Mouse (Mus musculus) bone marrow macrophage, adult 2 months (primary cell): ENCODE measurements around the gene Prkca.

Source experiments
- CTCF ChIP-seq: IDR thresholded peaks from 2 replicates; pipeline ENCODE4 v1.5.1; 2012; ENCODE audit warnings: low read depth, mild to moderate bottlenecking, low read length, moderate library complexity
- POLR2A ChIP-seq: IDR thresholded peaks from 2 replicates; pipeline ENCODE4 v1.6.1; 2012; ENCODE audit warnings: mild to moderate bottlenecking, low read depth, low read length, borderline replicate concordance

DNA sequence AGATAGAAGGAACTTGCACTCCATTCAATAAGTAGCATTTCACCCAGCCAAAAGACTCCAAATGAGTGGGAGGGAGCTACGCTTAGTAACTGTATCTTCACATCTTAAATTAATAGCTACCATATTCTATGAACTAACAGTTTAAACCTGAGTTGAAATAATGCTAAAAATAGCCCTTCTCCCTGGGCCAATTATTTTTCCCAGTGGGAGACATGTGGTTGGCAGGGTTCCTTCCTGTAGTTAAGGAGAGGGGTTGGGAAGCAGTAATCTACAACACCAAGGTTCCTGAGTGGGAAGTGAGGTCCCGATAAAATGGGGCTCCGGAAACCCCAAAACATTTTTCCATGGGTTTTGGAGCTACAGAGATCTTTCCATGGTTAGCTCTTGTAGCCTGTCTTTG is 76.7 kb downstream of the Prkca start:
- TF ChIP-seq CTCF (no peak), POLR2A (no peak)
